Mouse (Mus musculus) embryonic facial prominence, embryonic 13.5 days (tissue): ENCODE data around the gene Anp32e. TPM values are rescaled to one million over a fixed set of nuclear protein-coding genes. Genes with fewer than 3 reads are reported as not detected.

ENCODE experiments used
- ATAC-seq: fragments of 200-750 bp; cut with Nextera tagmentation; 2 replicates; pipeline ENCODE4 v1.8.0; 2017; ENCODE audit warnings: low read depth; ENCODE audit not compliant: insufficient number of reproducible peaks, insufficient read depth, low FRiP score, low TSS enrichment
- H3K27ac ChIP-seq: fragments of 300-500 bp; sonication (generic); 2 replicates; pipeline ENCODE4 v1.5.1; 2015; ENCODE audit warnings: moderate library complexity, mild to moderate bottlenecking, inconsistent platforms
- H3K27me3 ChIP-seq: fragments of 300-500 bp; sonication (generic); 2 replicates; pipeline ENCODE4 v1.6.1; 2015; ENCODE audit warnings: mild to moderate bottlenecking, inconsistent platforms
- H3K36me3 ChIP-seq: fragments of 300-500 bp; sonication (generic); 2 replicates; pipeline ENCODE4 v1.6.1; 2015; ENCODE audit warnings: mild to moderate bottlenecking, inconsistent platforms
- H3K4me1 ChIP-seq: fragments of 300-500 bp; sonication (generic); 2 replicates; pipeline ENCODE4 v1.6.1; 2015; ENCODE audit warnings: inconsistent platforms
- H3K4me2 ChIP-seq: fragments of 300-500 bp; sonication (generic); 2 replicates; pipeline ENCODE4 v1.6.1; 2015; ENCODE audit warnings: moderate library complexity, mild to moderate bottlenecking, inconsistent platforms
- H3K4me3 ChIP-seq: fragments of 300-500 bp; sonication (generic); 2 replicates; pipeline ENCODE4 v1.5.1; 2015; ENCODE audit warnings: mild to moderate bottlenecking, inconsistent platforms
- H3K9ac ChIP-seq: fragments of 300-500 bp; sonication (generic); 2 replicates; pipeline ENCODE4 v1.6.1; 2015; ENCODE audit warnings: mild to moderate bottlenecking, inconsistent platforms
- H3K9me3 ChIP-seq: fragments of 300-500 bp; sonication (generic); 2 replicates; pipeline ENCODE4 v1.6.1; 2016; ENCODE audit warnings: inconsistent platforms
- WGBS: fragments of 180-500 bp; shearing (Covaris S2); methylation state at CpG from one replicate; pipeline ENCODE4 v1.1.7; 2015; ENCODE audit warnings: mixed read lengths; 5-methylcytosine and 5-hydroxymethylcytosine counted together
- polyA plus RNA-seq: library from polyadenylated mRNA; unstranded; fragments of >200 nt; fragmentation: Nextera tagmentation; extraction: Ambion mirVana; gene quantifications from 2 replicates; pipeline ENCODE4 v1.2.1, GENCODE M21; 2015

The Anp32e gene
- polyA plus RNA-seq, 1 experiment from 2014 or later = 251 TPM

- Histone ChIP-seq H3K4me1 (peaks cover 17% of the 10 kb centered on the region), H3K4me2 (peak overlapping the region; percentile 60), H3K36me3 (peaks cover 16% of the 10 kb centered on the region), H3K27me3 (no peaks in the 10 kb centered on the region), H3K27ac (peak overlapping the region; percentile 94), H3K9ac (peak overlapping the region; percentile 98), H3K4me3 (peak overlapping the region; percentile 90), H3K9me3 (no peaks in the 10 kb centered on the region)
- ATAC-seq = peak; percentile 56; the same call in 1 of the 2 replicates
- WGBS = under 1% methylated on average over 104 of the region's 105 CpGs
Observed at GRCm38 (mm10) chr3:95929581-95930470, 780 bp downstream of the Anp32e start.

- ATAC-seq = no peak
- H3K4me2 ChIP-seq = peak overlapping the region; percentile 60
- peak overlapping the region; percentile 94 for H3K27ac ChIP-seq
- H3K4me1 ChIP-seq = peaks cover 17% of the 10 kb centered on the region
- H3K27me3 ChIP-seq = no peaks in the 10 kb centered on the region
- H3K9me3 ChIP-seq = no peaks in the 10 kb centered on the region
- under 1% methylated on average over 5 of the region's 5 CpGs for WGBS
- peak overlapping the region; percentile 90 for H3K4me3 ChIP-seq
- H3K36me3 ChIP-seq = peaks cover 22% of the 10 kb centered on the region
- H3K9ac ChIP-seq = peak overlapping the region; percentile 98
Observed at GRCm38 (mm10) chr3:95930471-95930789, 1.4 kb downstream of the Anp32e start.

- H3K9me3 ChIP-seq = no peaks in the 10 kb centered on the region
- H3K36me3 ChIP-seq = peaks cover 27% of the 10 kb centered on the region
- no peak overlapping the region for H3K4me3 ChIP-seq
- H3K4me2 ChIP-seq = 0 out of 2 replicates have a peak overlapping the region, but pooled peaks have one; percentile 3
- no peaks in the 10 kb centered on the region for H3K27me3 ChIP-seq
- H3K9ac ChIP-seq = no peak overlapping the region
- ATAC-seq = no peak
- no peak overlapping the region for H3K27ac ChIP-seq
- H3K4me1 ChIP-seq = peaks cover 17% of the 10 kb centered on the region
- 84% methylated on average over 1 of the region's 1 CpGs for WGBS
Observed at GRCm38 (mm10) chr3:95931471-95931870, 2.4 kb downstream of the Anp32e start.

- Histone ChIP-seq H3K36me3 (peaks cover 34% of the 10 kb centered on the region), H3K9ac (0 out of 2 replicates have a peak overlapping the region, but pooled peaks have one; percentile 40), H3K27me3 (no peaks in the 10 kb centered on the region), H3K4me3 (no peak overlapping the region), H3K27ac (no peak overlapping the region), H3K4me1 (peaks cover 17% of the 10 kb centered on the region), H3K9me3 (no peaks in the 10 kb centered on the region), H3K4me2 (no peak overlapping the region)
- no peak for ATAC-seq
- 38% methylated on average over 1 of the region's 1 CpGs for WGBS
Observed at GRCm38 (mm10) chr3:95932157-95932556, 3.1 kb downstream of the Anp32e start.

- Histone ChIP-seq H3K4me2 (no peak overlapping the region), H3K9me3 (no peaks in the 10 kb centered on the region)
- 92% methylated on average over 7 of the region's 7 CpGs for WGBS
Observed at GRCm38 (mm10) chr3:95932566-95932965, 3.5 kb downstream of the Anp32e start.

GRCm38 (mm10) chr3:95933111-95933750 is 4.2 kb downstream of the Anp32e start:
- Histone ChIP-seq H3K27me3 (no peaks in the 10 kb centered on the region), H3K9me3 (no peaks in the 10 kb centered on the region), H3K4me2 (no peak overlapping the region), H3K36me3 (peaks cover 45% of the 10 kb centered on the region), H3K27ac (no peak overlapping the region), H3K4me1 (peaks cover 17% of the 10 kb centered on the region), H3K4me3 (no peak overlapping the region), H3K9ac (no peak overlapping the region)
- 93% methylated on average over 7 of the region's 7 CpGs for WGBS
- no peak for ATAC-seq

More at GRCm38 (mm10) chr3:95932566-95932965, 3.5 kb downstream of the Anp32e start:
- no peaks in the 10 kb centered on the region for H3K27me3 ChIP-seq
- peaks cover 38% of the 10 kb centered on the region for H3K36me3 ChIP-seq
- no peak overlapping the region for H3K4me3 ChIP-seq
- H3K27ac ChIP-seq = no peak overlapping the region
- ATAC-seq = no peak
- H3K9ac ChIP-seq = 0 out of 2 replicates have a peak overlapping the region, but pooled peaks have one; percentile 40
- H3K4me1 ChIP-seq = peaks cover 17% of the 10 kb centered on the region

GRCm38 (mm10) chr3:95934448-95934847 is 5.4 kb downstream of the Anp32e start:
- no peak for ATAC-seq
- Histone ChIP-seq H3K36me3 (peaks cover 57% of the 10 kb centered on the region), H3K9me3 (no peaks in the 10 kb centered on the region), H3K9ac (no peak overlapping the region), H3K4me1 (peaks cover 17% of the 10 kb centered on the region), H3K4me2 (no peak overlapping the region), H3K27ac (no peak overlapping the region), H3K27me3 (no peaks in the 10 kb centered on the region), H3K4me3 (no peak overlapping the region)
- WGBS = 95% methylated on average over 1 of the region's 1 CpGs

GRCm38 (mm10) chr3:95938217-95938616 is 9.2 kb downstream of the Anp32e start:
- H3K36me3 ChIP-seq = peaks cover 93% of the 10 kb centered on the region

GRCm38 (mm10) chr3:95938835-95939234 is 9.8 kb downstream of the Anp32e start:
- Histone ChIP-seq H3K4me3 (no peak overlapping the region), H3K9me3 (no peaks in the 10 kb centered on the region), H3K27ac (no peak overlapping the region), H3K4me2 (no peak overlapping the region), H3K9ac (no peak overlapping the region), H3K36me3 (peaks cover 91% of the 10 kb centered on the region), H3K27me3 (no peaks in the 10 kb centered on the region), H3K4me1 (no peaks in the 10 kb centered on the region)
- 93% methylated on average over 15 of the region's 15 CpGs for WGBS
- no peak for ATAC-seq

More at GRCm38 (mm10) chr3:95938217-95938616, 9.2 kb downstream of the Anp32e start:
- H3K9ac ChIP-seq = no peak overlapping the region
- no peak for ATAC-seq
- H3K4me1 ChIP-seq = no peaks in the 10 kb centered on the region
- no peaks in the 10 kb centered on the region for H3K27me3 ChIP-seq
- no peak overlapping the region for H3K4me2 ChIP-seq
- no peak overlapping the region for H3K4me3 ChIP-seq
- 97% methylated on average over 8 of the region's 8 CpGs for WGBS
- H3K27ac ChIP-seq = no peak overlapping the region
- no peaks in the 10 kb centered on the region for H3K9me3 ChIP-seq

GRCm38 (mm10) chr3:95942749-95943148 is 13.7 kb downstream of the Anp32e start:
- ATAC-seq = no peak
- H3K27ac ChIP-seq = no peak overlapping the region
- H3K9me3 ChIP-seq = no peaks in the 10 kb centered on the region
- 79% methylated on average over 6 of the region's 6 CpGs for WGBS
- no peaks in the 10 kb centered on the region for H3K4me1 ChIP-seq
- H3K9ac ChIP-seq = no peak overlapping the region
- peaks cover 87% of the 10 kb centered on the region for H3K36me3 ChIP-seq
- H3K27me3 ChIP-seq = no peaks in the 10 kb centered on the region
- no peak overlapping the region for H3K4me3 ChIP-seq
- no peak overlapping the region for H3K4me2 ChIP-seq

- H3K9me3 ChIP-seq = no peaks in the 10 kb centered on the region
- WGBS = 92% methylated on average over 7 of the region's 7 CpGs
- H3K27me3 ChIP-seq = no peaks in the 10 kb centered on the region
- H3K27ac ChIP-seq = no peak overlapping the region
- ATAC-seq = no peak
- H3K4me3 ChIP-seq = no peak overlapping the region
- no peaks in the 10 kb centered on the region for H3K4me1 ChIP-seq
- H3K36me3 ChIP-seq = peaks cover 82% of the 10 kb centered on the region
- H3K4me2 ChIP-seq = no peak overlapping the region
- no peak overlapping the region for H3K9ac ChIP-seq
Observed at GRCm38 (mm10) chr3:95943226-95943625, 14.2 kb downstream of the Anp32e start.

GRCm38 (mm10) chr3:95944742-95945141 is 15.7 kb downstream of the Anp32e start:
- ATAC-seq = no peak
- 91% methylated on average over 8 of the region's 8 CpGs for WGBS
- Histone ChIP-seq H3K4me1 (no peaks in the 10 kb centered on the region), H3K36me3 (peaks cover 70% of the 10 kb centered on the region), H3K9me3 (no peaks in the 10 kb centered on the region), H3K27me3 (no peaks in the 10 kb centered on the region), H3K9ac (no peak overlapping the region), H3K4me2 (no peak overlapping the region), H3K4me3 (no peak overlapping the region), H3K27ac (no peak overlapping the region)
